Mouse (Mus musculus): ENCODE measurements around the gene Akap7. TPM values are rescaled to one million over a fixed set of nuclear protein-coding genes. Genes with fewer than 3 reads are reported as not detected.

Gene Akap7
- polyA plus RNA-seq, 1 experiment from 2014 or later: 20.5 TPM

- Histone ChIP-seq H3K27ac (ENCODE audit: low read depth, low read length) (no peak overlapping the region), H3K4me2 (no peak overlapping the region), H3K9me3 (ENCODE audit: control insufficient read depth, low read length) (no peaks in the 10 kb centered on the region), H3K27me3 (ENCODE audit: control insufficient read depth, insufficient read depth, low read length) (no peaks in the 10 kb centered on the region), H3K9ac (ENCODE audit: low read length) (no peak overlapping the region), H3K36me3 (ENCODE audit: control insufficient read depth, insufficient read depth, low read length) (no peaks in the 10 kb centered on the region), H3K4me1 (ENCODE audit: control insufficient read depth, insufficient read depth, low read length) (peaks cover 6% of the 10 kb centered on the region; the same call in 1 of the 2 replicates), H3K4me3 (ENCODE audit: low read depth, low read length) (no peak overlapping the region)
- no peak for ATAC-seq (ENCODE audit: low FRiP score)
- peak; percentile 70 for DNase-seq (ENCODE audit: low spot score, missing footprints)
- WGBS: 95% methylated on average over 3 of the region's 3 CpGs
Observed at GRCm38 (mm10) chr10:25293796-25294195, 13.9 kb downstream of the Akap7 start.

GRCm38 (mm10) chr10:25291053-25291452 lies 16.6 kb downstream of the Akap7 start:
- no peak overlapping the region for H3K27ac ChIP-seq (ENCODE audit: low read depth, low read length)
- no peak overlapping the region for H3K4me3 ChIP-seq (ENCODE audit: low read depth, low read length)
- DNase-seq (ENCODE audit: low spot score, missing footprints) (no peak), ATAC-seq (ENCODE audit: low FRiP score) (no peak)
- H3K9me3 ChIP-seq (ENCODE audit: control insufficient read depth, low read length): no peaks in the 10 kb centered on the region
- no peaks in the 10 kb centered on the region for H3K36me3 ChIP-seq (ENCODE audit: control insufficient read depth, insufficient read depth, low read length)
- no peak overlapping the region for H3K9ac ChIP-seq (ENCODE audit: low read length)
- H3K4me2 ChIP-seq: no peak overlapping the region
- H3K27me3 ChIP-seq (ENCODE audit: control insufficient read depth, insufficient read depth, low read length): no peaks in the 10 kb centered on the region
- WGBS: 81% methylated on average over 4 of the region's 4 CpGs
- no peaks in the 10 kb centered on the region for H3K4me1 ChIP-seq (ENCODE audit: control insufficient read depth, insufficient read depth, low read length)

GRCm38 (mm10) chr10:25285100-25285811 lies 22.4 kb downstream of the Akap7 start:
- Histone ChIP-seq H3K27me3 (ENCODE audit: control insufficient read depth, insufficient read depth, low read length) (no peaks in the 10 kb centered on the region), H3K4me1 (ENCODE audit: control insufficient read depth, insufficient read depth, low read length) (no peaks in the 10 kb centered on the region), H3K4me3 (ENCODE audit: low read depth, low read length) (no peak overlapping the region), H3K27ac (ENCODE audit: low read depth, low read length) (no peak overlapping the region), H3K9ac (ENCODE audit: low read length) (no peak overlapping the region), H3K4me2 (no peak overlapping the region), H3K9me3 (ENCODE audit: control insufficient read depth, low read length) (no peaks in the 10 kb centered on the region), H3K36me3 (ENCODE audit: control insufficient read depth, insufficient read depth, low read length) (no peaks in the 10 kb centered on the region)
- 90% methylated on average over 11 of the region's 11 CpGs for WGBS
- no peak for DNase-seq (ENCODE audit: low spot score, missing footprints)
- ATAC-seq (ENCODE audit: low FRiP score): no peak

- H3K36me3 ChIP-seq (ENCODE audit: control insufficient read depth, insufficient read depth, low read length): no peaks in the 10 kb centered on the region
- H3K9ac ChIP-seq (ENCODE audit: low read length): no peak overlapping the region
- no peak for ATAC-seq (ENCODE audit: low FRiP score)
- no peaks in the 10 kb centered on the region for H3K4me1 ChIP-seq (ENCODE audit: control insufficient read depth, insufficient read depth, low read length)
- 90% methylated on average over 8 of the region's 8 CpGs for WGBS
- no peaks in the 10 kb centered on the region for H3K27me3 ChIP-seq (ENCODE audit: control insufficient read depth, insufficient read depth, low read length)
- H3K27ac ChIP-seq (ENCODE audit: low read depth, low read length): no peak overlapping the region
- H3K9me3 ChIP-seq (ENCODE audit: control insufficient read depth, low read length): no peaks in the 10 kb centered on the region
- no peak overlapping the region for H3K4me2 ChIP-seq
- no peak overlapping the region for H3K4me3 ChIP-seq (ENCODE audit: low read depth, low read length)
- no peak for DNase-seq (ENCODE audit: low spot score, missing footprints)
Observed at GRCm38 (mm10) chr10:25284427-25285099, 23.1 kb downstream of the Akap7 start.

- WGBS: 90% methylated on average over 7 of the region's 7 CpGs
- H3K27me3 ChIP-seq (ENCODE audit: control insufficient read depth, insufficient read depth, low read length): no peaks in the 10 kb centered on the region
- ATAC-seq (ENCODE audit: low FRiP score) (no peak), DNase-seq (ENCODE audit: low spot score, missing footprints) (no peak)
- H3K27ac ChIP-seq (ENCODE audit: low read depth, low read length): no peak overlapping the region
- no peaks in the 10 kb centered on the region for H3K36me3 ChIP-seq (ENCODE audit: control insufficient read depth, insufficient read depth, low read length)
- H3K4me1 ChIP-seq (ENCODE audit: control insufficient read depth, insufficient read depth, low read length): no peaks in the 10 kb centered on the region
- no peak overlapping the region for H3K4me2 ChIP-seq
- no peak overlapping the region for H3K4me3 ChIP-seq (ENCODE audit: low read depth, low read length)
- no peak overlapping the region for H3K9ac ChIP-seq (ENCODE audit: low read length)
- H3K9me3 ChIP-seq (ENCODE audit: control insufficient read depth, low read length): no peaks in the 10 kb centered on the region
Observed at GRCm38 (mm10) chr10:25283397-25283796, 24.3 kb downstream of the Akap7 start.

GRCm38 (mm10) chr10:25280141-25280540 lies 27.5 kb downstream of the Akap7 start:
- ATAC-seq (ENCODE audit: low FRiP score): no peak

GRCm38 (mm10) chr10:25279406-25279805 lies 28.3 kb downstream of the Akap7 start:
- H3K36me3 ChIP-seq (ENCODE audit: control insufficient read depth, insufficient read depth, low read length): no peaks in the 10 kb centered on the region
- H3K4me3 ChIP-seq (ENCODE audit: low read depth, low read length): no peak overlapping the region
- H3K27ac ChIP-seq (ENCODE audit: low read depth, low read length): no peak overlapping the region
- DNase-seq (ENCODE audit: low spot score, missing footprints): no peak
- no peaks in the 10 kb centered on the region for H3K9me3 ChIP-seq (ENCODE audit: control insufficient read depth, low read length)
- no peaks in the 10 kb centered on the region for H3K4me1 ChIP-seq (ENCODE audit: control insufficient read depth, insufficient read depth, low read length)
- ATAC-seq (ENCODE audit: low FRiP score): no peak
- H3K27me3 ChIP-seq (ENCODE audit: control insufficient read depth, insufficient read depth, low read length): no peaks in the 10 kb centered on the region
- 50% methylated on average over 3 of the region's 3 CpGs for WGBS
- no peak overlapping the region for H3K4me2 ChIP-seq
- H3K9ac ChIP-seq (ENCODE audit: low read length): no peak overlapping the region

More at GRCm38 (mm10) chr10:25280141-25280540, 27.5 kb downstream of the Akap7 start:
- no peaks in the 10 kb centered on the region for H3K4me1 ChIP-seq (ENCODE audit: control insufficient read depth, insufficient read depth, low read length)
- H3K27me3 ChIP-seq (ENCODE audit: control insufficient read depth, insufficient read depth, low read length): no peaks in the 10 kb centered on the region
- H3K27ac ChIP-seq (ENCODE audit: low read depth, low read length): no peak overlapping the region
- 87% methylated on average over 5 of the region's 5 CpGs for WGBS
- no peaks in the 10 kb centered on the region for H3K9me3 ChIP-seq (ENCODE audit: control insufficient read depth, low read length)
- H3K4me3 ChIP-seq (ENCODE audit: low read depth, low read length): no peak overlapping the region
- no peak for DNase-seq (ENCODE audit: low spot score, missing footprints)
- H3K9ac ChIP-seq (ENCODE audit: low read length): no peak overlapping the region
- H3K4me2 ChIP-seq: no peak overlapping the region
- no peaks in the 10 kb centered on the region for H3K36me3 ChIP-seq (ENCODE audit: control insufficient read depth, insufficient read depth, low read length)

- ATAC-seq (ENCODE audit: low FRiP score) (no peak), DNase-seq (ENCODE audit: low spot score, missing footprints) (no peak)
- WGBS: 86% methylated on average over 7 of the region's 7 CpGs
Observed at GRCm38 (mm10) chr10:25275492-25275891, 32.2 kb downstream of the Akap7 start.

GRCm38 (mm10) chr10:25274621-25275330 lies 32.9 kb downstream of the Akap7 start:
- ATAC-seq (ENCODE audit: low FRiP score): no peak
- H3K27ac ChIP-seq (ENCODE audit: low read depth, low read length): no peak overlapping the region
- WGBS: 93% methylated on average over 26 of the region's 26 CpGs
- H3K4me3 ChIP-seq (ENCODE audit: low read depth, low read length): no peak overlapping the region
- DNase-seq (ENCODE audit: low spot score, missing footprints): no peak
- H3K27me3 ChIP-seq (ENCODE audit: control insufficient read depth, insufficient read depth, low read length): no peaks in the 10 kb centered on the region
- H3K36me3 ChIP-seq (ENCODE audit: control insufficient read depth, insufficient read depth, low read length): no peaks in the 10 kb centered on the region
- no peaks in the 10 kb centered on the region for H3K4me1 ChIP-seq (ENCODE audit: control insufficient read depth, insufficient read depth, low read length)
- no peak overlapping the region for H3K4me2 ChIP-seq
- no peak overlapping the region for H3K9ac ChIP-seq (ENCODE audit: low read length)
- H3K9me3 ChIP-seq (ENCODE audit: control insufficient read depth, low read length): no peaks in the 10 kb centered on the region

More at GRCm38 (mm10) chr10:25275492-25275891, 32.2 kb downstream of the Akap7 start:
- H3K27ac ChIP-seq (ENCODE audit: low read depth, low read length): no peak overlapping the region
- no peaks in the 10 kb centered on the region for H3K27me3 ChIP-seq (ENCODE audit: control insufficient read depth, insufficient read depth, low read length)
- no peaks in the 10 kb centered on the region for H3K4me1 ChIP-seq (ENCODE audit: control insufficient read depth, insufficient read depth, low read length)
- H3K4me3 ChIP-seq (ENCODE audit: low read depth, low read length): no peak overlapping the region
- H3K9me3 ChIP-seq (ENCODE audit: control insufficient read depth, low read length): no peaks in the 10 kb centered on the region
- no peaks in the 10 kb centered on the region for H3K36me3 ChIP-seq (ENCODE audit: control insufficient read depth, insufficient read depth, low read length)
- no peak overlapping the region for H3K9ac ChIP-seq (ENCODE audit: low read length)
- H3K4me2 ChIP-seq: no peak overlapping the region
